Mouse (Mus musculus): ENCODE data around the gene Sirt2.

The Sirt2 gene

GRCm38 (mm10) chr7:28766910-28767309 is 375 bp downstream of the Sirt2 start:
- no peak for DNase-seq (ENCODE audit: low spot score)

- DNase-seq (ENCODE audit: low spot score), result no peak
Observed at GRCm38 (mm10) chr7:28767462-28767965, 979 bp downstream of the Sirt2 start, which contains the start of gene Nfkbib. TSS of gene Nfkbib (minus strand) at chr7:28767512.

GRCm38 (mm10) chr7:28769414-28769958 is 3.0 kb downstream of the Sirt2 start:
- no peak for DNase-seq (ENCODE audit: low spot score)

- DNase-seq (ENCODE audit: low spot score), result no peak
Observed at GRCm38 (mm10) chr7:28770309-28770708, 3.8 kb downstream of the Sirt2 start.

- DNase-seq (ENCODE audit: low spot score), result no peak
Observed at GRCm38 (mm10) chr7:28771867-28772266, 5.3 kb downstream of the Sirt2 start.

- no peak for DNase-seq (ENCODE audit: low spot score)
Observed at GRCm38 (mm10) chr7:28773163-28773562, 6.6 kb downstream of the Sirt2 start.

GRCm38 (mm10) chr7:28774164-28774563 is 7.6 kb downstream of the Sirt2 start:
- DNase-seq (ENCODE audit: low spot score), result no peak

GRCm38 (mm10) chr7:28775129-28775528 is 8.6 kb downstream of the Sirt2 start:
- no peak for DNase-seq (ENCODE audit: low spot score)

GRCm38 (mm10) chr7:28778825-28779224 is 12.3 kb downstream of the Sirt2 start:
- no peak for DNase-seq (ENCODE audit: low spot score)

GRCm38 (mm10) chr7:28780067-28780658 is 13.6 kb downstream of the Sirt2 start:
- DNase-seq (ENCODE audit: low spot score), result peak; percentile 88

- no peak for DNase-seq (ENCODE audit: low spot score)
Observed at GRCm38 (mm10) chr7:28780857-28781256, 14.3 kb downstream of the Sirt2 start.

- DNase-seq (ENCODE audit: low spot score), result no peak
Observed at GRCm38 (mm10) chr7:28781261-28781663, 14.7 kb downstream of the Sirt2 start.

GRCm38 (mm10) chr7:28785161-28785560 is 18.6 kb downstream of the Sirt2 start:
- DNase-seq (ENCODE audit: low spot score), result no peak

- no peak for DNase-seq (ENCODE audit: low spot score)
Observed at GRCm38 (mm10) chr7:28787884-28788283, 21.3 kb downstream of the Sirt2 start.

- DNase-seq (ENCODE audit: low spot score), result no peak
Observed at GRCm38 (mm10) chr7:28788307-28789195, 22.0 kb downstream of the Sirt2 start, which contains the start of gene Rinl. TSS of gene Rinl (plus strand) at chr7:28788969.

- DNase-seq (ENCODE audit: low spot score), result no peak
Observed at GRCm38 (mm10) chr7:28789235-28789634, 22.7 kb downstream of the Sirt2 start.

- DNase-seq (ENCODE audit: low spot score), result peak; percentile 80
Observed at GRCm38 (mm10) chr7:28790066-28790806, 23.7 kb downstream of the Sirt2 start.

GRCm38 (mm10) chr7:28791706-28792105 is 25.2 kb downstream of the Sirt2 start:
- no peak for DNase-seq (ENCODE audit: low spot score)

- no peak for DNase-seq (ENCODE audit: low spot score)
Observed at GRCm38 (mm10) chr7:28792391-28793185, 26.1 kb downstream of the Sirt2 start.

GRCm38 (mm10) chr7:28793834-28794233 is 27.3 kb downstream of the Sirt2 start:
- no peak for DNase-seq (ENCODE audit: low spot score)

GRCm38 (mm10) chr7:28794496-28794895 is 28.0 kb downstream of the Sirt2 start:
- DNase-seq (ENCODE audit: low spot score), result no peak

Data from MN1 (cell line).